Mouse (Mus musculus) lung, postnatal 0 days (tissue): Measurements from ENCODE around the gene Rtn2. TPM values are rescaled to one million over a fixed set of nuclear protein-coding genes. Genes with fewer than 3 reads are reported as not detected.

Source experiments
- ATAC-seq: fragments of 200-750 bp; cut with Nextera tagmentation; 2 replicates; pipeline ENCODE4 v1.8.0; 2017; ENCODE audit warnings: moderate library complexity
- DNase-seq: peaks from one replicate; pipeline ENCODE4 v3.0.0-alpha.2; 2016; ENCODE audit warnings: low spot score
- H3K27ac ChIP-seq: fragments of 300-500 bp; sonication (generic); 2 replicates; pipeline ENCODE4 v1.5.1; 2014; ENCODE audit warnings: antibody characterized with exemption, mild to moderate bottlenecking, low read length, mixed read lengths
- H3K27me3 ChIP-seq: fragments of 300-500 bp; sonication (generic); replicated peaks from 2 replicates; pipeline ENCODE4 v1.6.1; 2014; ENCODE audit warnings: low read length, mixed read lengths; ENCODE audit not compliant: insufficient read depth
- H3K36me3 ChIP-seq: fragments of 300-500 bp; sonication (generic); 2 replicates; pipeline ENCODE4 v1.6.1; 2014; ENCODE audit warnings: low read length, mixed read lengths; ENCODE audit not compliant: insufficient read depth
- H3K4me1 ChIP-seq: fragments of 300-500 bp; sonication (generic); 2 replicates; pipeline ENCODE4 v1.6.1; 2014; ENCODE audit warnings: antibody characterized with exemption, low read depth, low read length, mixed read lengths; ENCODE audit not compliant: insufficient read depth
- H3K4me2 ChIP-seq: fragments of 300-500 bp; sonication (generic); replicated peaks from 2 replicates; pipeline ENCODE4 v1.6.1; 2014; ENCODE audit warnings: low read depth, mild to moderate bottlenecking, low read length, moderate library complexity, mixed read lengths
- H3K4me3 ChIP-seq: fragments of 300-500 bp; sonication (generic); 2 replicates; pipeline ENCODE4 v1.5.1; 2014; ENCODE audit warnings: low read depth, low read length
- H3K9ac ChIP-seq: fragments of 300-500 bp; sonication (generic); replicated peaks from 2 replicates; pipeline ENCODE4 v1.6.1; 2014; ENCODE audit warnings: low read depth, mild to moderate bottlenecking
- H3K9me3 ChIP-seq: fragments of 300-500 bp; sonication (generic); 2 replicates; pipeline ENCODE4 v1.6.1; 2016; ENCODE audit warnings: low read length, mixed read lengths
- CTCF ChIP-seq: IDR thresholded peaks from 2 replicates; pipeline ENCODE4 v1.5.1; 2016; ENCODE audit warnings: antibody characterized with exemption, mild to moderate bottlenecking
- EP300 ChIP-seq: IDR thresholded peaks from 2 replicates; pipeline ENCODE4 v1.6.1; 2016; ENCODE audit warnings: antibody characterized with exemption, mild to moderate bottlenecking, control low read depth
- WGBS: fragments of 180-500 bp; shearing (Covaris S2); extraction: QIAGEN DNeasy Blood & Tissue Kit; methylation state at CpG from one replicate; pipeline ENCODE4 v1.1.7; 2014; 5-methylcytosine and 5-hydroxymethylcytosine counted together
- polyA plus RNA-seq: library from polyadenylated mRNA; unstranded; fragments of >200 nt; fragmentation: Nextera tagmentation; extraction: Ambion mirVana; gene quantifications from 2 replicates; pipeline ENCODE4 v1.2.1, GENCODE M21; 2015

Gene Rtn2
- polyA plus RNA-seq, 1 experiment from 2014 or later = 26.6 TPM

DNA sequence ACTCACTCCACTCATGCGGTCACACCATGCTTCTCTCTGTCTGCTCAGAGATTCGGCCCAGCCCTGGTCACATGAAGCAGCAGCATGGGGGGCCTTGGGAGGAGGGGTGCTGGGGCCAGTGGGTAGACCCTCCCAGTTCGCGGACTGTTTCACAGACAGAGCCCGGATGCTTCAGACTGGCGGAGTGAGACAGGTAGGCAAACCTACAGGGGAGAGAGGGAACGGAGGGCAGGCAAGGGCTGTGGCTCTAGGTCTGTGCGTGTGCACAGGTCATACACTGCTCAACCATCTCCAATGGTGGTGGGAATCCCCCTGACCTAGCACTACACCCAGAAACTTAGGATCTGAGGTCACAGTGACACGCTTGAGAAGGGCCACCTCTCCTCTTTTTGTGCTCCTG is 37.0 kb downstream of the Rtn2 start:
- DNase-seq (peak; percentile 32), ATAC-seq (peak; percentile 37)
- TF ChIP-seq CTCF (no peak), EP300 (no peak)
- Histone ChIP-seq H3K9me3 (no peaks in the 10 kb centered on the region), H3K27me3 (peaks cover 4% of the 10 kb centered on the region; the same call in 1 of the 2 replicates), H3K4me3 (peak overlapping the region; percentile 34), H3K4me2 (peak overlapping the region; percentile 65), H3K27ac (peak overlapping the region; percentile 5; the same call in 1 of the 2 replicates), H3K4me1 (peaks cover 3% of the 10 kb centered on the region; the same call in 1 of the 2 replicates), H3K36me3 (no peaks in the 10 kb centered on the region), H3K9ac (peak overlapping the region; percentile 2; the same call in 1 of the 2 replicates)
- 19% methylated on average over 9 of the region's 9 CpGs for WGBS

DNA sequence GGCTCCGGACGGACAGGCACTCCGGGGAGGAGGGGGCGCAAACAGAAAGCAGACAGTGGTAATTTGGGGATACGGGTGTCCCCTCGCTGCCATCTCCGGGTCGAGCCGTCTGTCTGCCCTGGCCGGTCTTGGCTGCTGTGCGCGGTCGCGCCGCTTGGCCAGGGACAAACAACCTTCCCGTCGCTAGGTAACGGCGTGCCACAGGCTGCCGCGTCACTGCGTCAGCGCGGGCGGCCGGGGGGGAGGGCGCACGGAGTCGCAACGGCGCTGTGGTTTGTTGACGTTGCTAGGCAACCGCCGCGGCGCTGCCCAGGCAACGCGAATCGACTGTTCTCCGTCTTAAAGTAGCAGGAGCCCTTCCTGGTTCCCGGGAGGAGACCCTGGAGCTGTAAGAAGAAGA is 37.5 kb downstream of the Rtn2 start:
- Histone ChIP-seq H3K4me2 (peak overlapping the region; percentile 65), H3K9ac (peak overlapping the region; percentile 10; the same call in 1 of the 2 replicates), H3K4me3 (peak overlapping the region; percentile 34), H3K27ac (peak overlapping the region; percentile 5; the same call in 1 of the 2 replicates), H3K36me3 (no peaks in the 10 kb centered on the region), H3K27me3 (peaks cover 4% of the 10 kb centered on the region; the same call in 1 of the 2 replicates), H3K4me1 (peaks cover 3% of the 10 kb centered on the region; the same call in 1 of the 2 replicates), H3K9me3 (no peaks in the 10 kb centered on the region)
- ATAC-seq (peak; percentile 97), DNase-seq (peak; percentile 99)
- peak; percentile 45 for TF ChIP-seq CTCF
- no peak for TF ChIP-seq EP300
- 4% methylated on average over 41 of the region's 41 CpGs for whole genome bisulfite sequencing

DNA sequence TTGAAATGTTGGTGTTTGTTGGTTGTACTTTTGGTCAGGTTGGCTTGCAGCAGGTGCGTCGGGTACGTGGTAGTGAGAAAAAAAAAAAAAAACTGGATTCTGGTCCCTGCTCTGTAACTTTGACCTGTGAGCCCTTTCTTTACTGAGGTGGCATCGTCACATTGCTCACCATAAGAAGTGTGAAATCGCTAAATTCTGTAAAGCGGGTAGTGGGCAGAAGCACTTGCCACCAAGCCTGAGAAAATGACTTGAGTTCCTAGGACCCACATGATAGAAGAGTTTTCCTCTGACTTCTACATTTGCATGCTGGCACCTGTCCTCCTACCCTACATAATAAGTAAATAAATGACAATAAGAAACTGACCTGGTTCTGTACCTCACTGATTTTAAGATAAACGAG is 38.2 kb downstream of the Rtn2 start:
- DNase-seq = no peak
- H3K36me3 ChIP-seq = no peaks in the 10 kb centered on the region
- no peak for TF ChIP-seq CTCF
- no peak for TF ChIP-seq EP300
- no peak overlapping the region for H3K4me3 ChIP-seq
- peaks cover 4% of the 10 kb centered on the region; the same call in 1 of the 2 replicates for H3K4me1 ChIP-seq
- no peak overlapping the region for H3K27ac ChIP-seq
- H3K9ac ChIP-seq = no peak overlapping the region
- H3K9me3 ChIP-seq = no peaks in the 10 kb centered on the region
- peaks cover 4% of the 10 kb centered on the region; the same call in 1 of the 2 replicates for H3K27me3 ChIP-seq
- peak overlapping the region; percentile 65 for H3K4me2 ChIP-seq
- ATAC-seq = no peak
- 22% methylated on average over 7 of the region's 7 CpGs for WGBS

DNA sequence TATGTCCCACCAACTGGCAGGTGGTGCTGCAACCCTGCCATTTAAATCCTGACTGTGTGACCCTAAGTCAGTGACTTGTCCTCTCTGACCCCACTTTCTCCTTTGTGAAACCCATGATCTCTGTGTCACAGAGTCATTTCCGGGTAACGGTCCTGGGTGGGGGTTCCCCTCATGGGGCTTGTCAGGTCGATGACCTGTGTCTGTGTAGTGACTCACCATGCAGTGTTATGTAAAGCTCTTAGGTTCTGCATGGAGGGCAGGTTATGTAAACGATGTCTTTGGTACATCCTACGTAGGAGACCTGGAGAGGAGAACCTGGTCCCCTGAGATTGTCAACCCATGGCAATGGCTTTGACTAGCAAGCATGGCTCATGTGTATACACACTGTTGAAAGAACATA is 39.0 kb downstream of the Rtn2 start:
- Histone ChIP-seq H3K27me3 (peaks cover 4% of the 10 kb centered on the region; the same call in 1 of the 2 replicates), H3K36me3 (no peaks in the 10 kb centered on the region), H3K27ac (no peak overlapping the region), H3K4me2 (no peak overlapping the region), H3K4me3 (no peak overlapping the region), H3K9me3 (no peaks in the 10 kb centered on the region), H3K4me1 (peaks cover 7% of the 10 kb centered on the region; the same call in 1 of the 2 replicates), H3K9ac (no peak overlapping the region)
- TF ChIP-seq EP300 = no peak
- no peak for TF ChIP-seq CTCF
- no peak for ATAC-seq
- peak; percentile 38 for DNase-seq
- 34% methylated on average over 5 of the region's 5 CpGs for WGBS

DNA sequence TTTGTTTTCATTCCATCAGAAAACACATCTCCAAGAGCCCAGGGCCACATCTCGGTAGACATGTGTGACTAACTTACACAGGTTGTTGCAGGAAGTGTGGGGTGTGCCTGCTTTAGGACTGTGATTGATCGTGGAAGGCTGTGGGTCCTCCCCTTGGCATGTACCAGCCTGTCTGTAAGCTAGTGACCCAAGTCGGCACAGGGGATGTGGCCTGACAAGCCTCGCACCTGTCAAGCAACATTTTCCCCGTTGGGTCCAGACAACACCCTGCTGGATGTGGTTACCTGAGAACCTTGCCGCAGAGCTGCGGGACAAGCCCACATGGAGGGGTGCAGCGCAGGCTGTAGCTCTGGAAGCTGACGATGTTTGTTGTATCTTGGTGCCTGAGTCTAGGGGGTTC is 40.1 kb downstream of the Rtn2 start:
- no peak overlapping the region for H3K27ac ChIP-seq
- H3K36me3 ChIP-seq = no peaks in the 10 kb centered on the region
- H3K4me2 ChIP-seq = no peak overlapping the region
- ATAC-seq (no peak), DNase-seq (no peak)
- H3K27me3 ChIP-seq = peaks cover 4% of the 10 kb centered on the region; the same call in 1 of the 2 replicates
- no peaks in the 10 kb centered on the region for H3K9me3 ChIP-seq
- TF ChIP-seq CTCF (no peak), EP300 (no peak)
- WGBS = 33% methylated on average over 9 of the region's 9 CpGs
- H3K4me3 ChIP-seq = no peak overlapping the region
- no peak overlapping the region for H3K9ac ChIP-seq
- peaks cover 11% of the 10 kb centered on the region; the same call in 1 of the 2 replicates for H3K4me1 ChIP-seq

DNA sequence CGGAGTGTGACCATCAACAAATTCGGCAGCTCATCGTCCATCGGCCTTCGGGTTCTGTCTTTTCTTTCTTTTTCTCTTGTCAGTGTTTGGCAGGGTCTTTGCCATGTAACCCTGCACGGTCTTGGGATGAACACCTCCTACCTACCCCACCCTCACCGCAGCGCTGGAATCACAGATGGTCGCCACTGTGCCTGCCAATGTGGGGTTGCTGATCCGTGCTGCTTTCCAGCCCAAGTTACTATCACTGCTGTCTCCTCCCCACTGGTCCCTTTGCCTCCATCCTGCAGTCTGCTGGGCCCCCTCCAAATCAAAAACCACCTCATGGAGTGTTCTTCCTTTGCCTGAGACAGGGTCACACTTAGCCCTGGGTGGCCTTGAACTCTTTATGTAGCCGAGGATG is 41.8 kb downstream of the Rtn2 start:
- Histone ChIP-seq H3K27me3 (no peaks in the 10 kb centered on the region), H3K9ac (no peak overlapping the region), H3K4me1 (peaks cover 11% of the 10 kb centered on the region), H3K36me3 (no peaks in the 10 kb centered on the region), H3K9me3 (no peaks in the 10 kb centered on the region), H3K27ac (no peak overlapping the region), H3K4me3 (no peak overlapping the region), H3K4me2 (no peak overlapping the region)
- WGBS = 84% methylated on average over 11 of the region's 11 CpGs
- no peak for TF ChIP-seq CTCF
- DNase-seq (no peak), ATAC-seq (no peak)
